Mouse (Mus musculus) right cerebral cortex, postnatal 36 days (tissue): Measurements from ENCODE around the gene Vwa3b.

ENCODE experiments used
- DNase-seq, 2 experiments: peaks; one replicate each; pipeline ENCODE4 v3.0.0; 2022; ENCODE audit warnings: low spot score in 2 of 2, mixed read lengths in 1 of 2

The Vwa3b gene

GRCm38 (mm10) chr1:37009880-37010279, 16.5 kb upstream of the Vwa3b start:
- no peak for DNase-seq

- no peak for DNase-seq
These were observed 14.7 kb upstream of the Vwa3b start for GRCm38 (mm10) chr1:37011626-37012209.

GRCm38 (mm10) chr1:37013006-37013405, 13.4 kb upstream of the Vwa3b start:
- DNase-seq = no peak

- peak in 1 of 2 experiments; percentile 8 for DNase-seq
These were observed 12.7 kb upstream of the Vwa3b start for GRCm38 (mm10) chr1:37013687-37014086.

GRCm38 (mm10) chr1:37019017-37019416, 7.4 kb upstream of the Vwa3b start:
- no peak for DNase-seq

- no peak for DNase-seq
These were observed 3.7 kb upstream of the Vwa3b start for GRCm38 (mm10) chr1:37022704-37023103.

GRCm38 (mm10) chr1:37024736-37025135, 1.7 kb upstream of the Vwa3b start:
- no peak for DNase-seq

GRCm38 (mm10) chr1:37025376-37025775, 1.0 kb upstream of the Vwa3b start:
- DNase-seq = no peak

GRCm38 (mm10) chr1:37026866-37027265, 470 bp downstream of the Vwa3b start:
- DNase-seq = no peak

- no peak for DNase-seq
These were observed 2.2 kb downstream of the Vwa3b start for GRCm38 (mm10) chr1:37028439-37029153.

GRCm38 (mm10) chr1:37029154-37029907, 2.9 kb downstream of the Vwa3b start:
- peak; percentile 15 to 31 for DNase-seq

- no peak for DNase-seq
These were observed 3.5 kb downstream of the Vwa3b start for GRCm38 (mm10) chr1:37029942-37030341.

GRCm38 (mm10) chr1:37030693-37031092, 4.3 kb downstream of the Vwa3b start:
- no peak for DNase-seq

GRCm38 (mm10) chr1:37035879-37036278, 9.5 kb downstream of the Vwa3b start:
- no peak for DNase-seq

- no peak for DNase-seq
These were observed 14.7 kb downstream of the Vwa3b start for GRCm38 (mm10) chr1:37041126-37041525.

- DNase-seq = no peak
These were observed 15.5 kb downstream of the Vwa3b start for GRCm38 (mm10) chr1:37041856-37042255.

- DNase-seq = no peak
These were observed 16.4 kb downstream of the Vwa3b start for GRCm38 (mm10) chr1:37042769-37043168.

GRCm38 (mm10) chr1:37043196-37043595, 16.8 kb downstream of the Vwa3b start:
- DNase-seq = no peak

- no peak for DNase-seq
These were observed 19.1 kb downstream of the Vwa3b start for GRCm38 (mm10) chr1:37045472-37045871.

GRCm38 (mm10) chr1:37049159-37049558, 22.8 kb downstream of the Vwa3b start:
- no peak for DNase-seq

GRCm38 (mm10) chr1:37053691-37054090, 27.3 kb downstream of the Vwa3b start:
- DNase-seq = no peak

- DNase-seq = no peak
These were observed 30.6 kb downstream of the Vwa3b start for GRCm38 (mm10) chr1:37056831-37057561.
